Mouse (Mus musculus): ENCODE data around the gene Iqch. TPM values are rescaled to one million over a fixed set of nuclear protein-coding genes. Genes with fewer than 3 reads are reported as not detected.

The Iqch gene
- total and polyA plus RNA-seq, 2 experiments: 0.06 to 0.28 TPM

DNA sequence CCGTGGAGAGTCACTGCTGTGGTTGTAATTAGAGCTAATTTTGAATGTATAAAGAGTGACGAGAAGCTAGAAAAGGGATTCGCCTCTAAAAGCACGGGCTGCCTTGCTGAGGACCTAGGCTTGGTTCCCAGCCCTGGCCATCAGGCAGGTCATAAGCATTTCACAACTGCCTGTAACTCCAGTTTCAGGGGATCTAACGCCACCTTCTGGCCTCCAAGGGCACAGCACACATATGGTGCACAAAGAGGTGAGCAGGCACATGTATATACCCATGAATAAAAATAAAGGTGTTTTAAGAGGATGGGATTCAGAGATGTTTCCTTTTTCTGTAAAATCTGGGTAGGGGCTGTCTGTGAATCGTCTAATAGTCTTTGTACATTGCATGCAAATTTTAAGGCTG, 7.9 kb upstream of the Iqch start:
- Histone ChIP-seq H3K27ac (replicated peaks; ENCODE audit: insufficient read depth, low read depth, low read length) (no peak overlapping the region), H3K27me3 (ENCODE audit: control insufficient read depth, insufficient read depth, low read length) (no peaks in the 10 kb centered on the region), H3K36me3 (ENCODE audit: control insufficient read depth, insufficient read depth, low read length) (no peaks in the 10 kb centered on the region), H3K4me3 (ENCODE audit: insufficient read depth, low read depth, low read length) (no peak overlapping the region), H3K79me2 (ENCODE audit: control insufficient read depth, insufficient read depth, low read length) (peaks cover 31% of the 10 kb centered on the region), H3K9ac (ENCODE audit: low read depth, low read length) (no peak overlapping the region), H3K4me1 (ENCODE audit: control insufficient read depth, insufficient read depth, low read length) (peaks cover 27% of the 10 kb centered on the region)
- TF ChIP-seq POLR2A (IDR thresholded peaks at IDR 0.05; ENCODE audit: extremely low read depth, insufficient read depth, low read length) (no peak), CTCF (IDR thresholded peaks at IDR 0.05; ENCODE audit: low read depth, low read length) (peak; percentile 20; the same call in 1 of the 2 replicates)
- DNase-seq (ENCODE audit: extremely low read depth, low read depth, low spot score): no peak
- 87% methylated on average over 6 of the region's 6 CpGs for WGBS

DNA sequence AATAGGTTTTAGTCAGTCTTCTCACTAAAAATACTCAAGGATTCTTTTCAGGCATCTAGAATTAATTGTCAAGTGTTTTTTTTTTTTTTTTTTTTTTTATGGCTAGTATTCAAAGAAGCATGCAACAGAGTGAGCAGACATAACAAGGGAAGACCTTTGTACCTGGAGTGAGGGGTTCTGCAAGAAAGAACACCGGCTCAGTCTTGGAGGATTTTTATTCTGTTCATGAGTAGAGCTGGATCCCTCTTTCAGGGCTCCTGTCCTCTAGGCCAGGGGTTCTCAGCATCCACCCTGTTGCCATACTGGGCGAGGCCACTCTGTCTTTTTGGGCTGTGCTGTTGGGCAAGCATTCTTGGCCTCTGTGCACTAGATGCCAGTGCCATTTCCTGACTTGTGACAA, 7.5 kb upstream of the Iqch start:
- Histone ChIP-seq H3K27me3 (ENCODE audit: control insufficient read depth, insufficient read depth, low read length) (no peaks in the 10 kb centered on the region), H3K4me1 (ENCODE audit: control insufficient read depth, insufficient read depth, low read length) (peaks cover 25% of the 10 kb centered on the region), H3K79me2 (ENCODE audit: control insufficient read depth, insufficient read depth, low read length) (peaks cover 30% of the 10 kb centered on the region), H3K9ac (ENCODE audit: low read depth, low read length) (no peak overlapping the region), H3K4me3 (ENCODE audit: insufficient read depth, low read depth, low read length) (no peak overlapping the region), H3K27ac (replicated peaks; ENCODE audit: insufficient read depth, low read depth, low read length) (no peak overlapping the region), H3K36me3 (ENCODE audit: control insufficient read depth, insufficient read depth, low read length) (no peaks in the 10 kb centered on the region)
- TF ChIP-seq CTCF (IDR thresholded peaks at IDR 0.05; ENCODE audit: low read depth, low read length): no peak
- TF ChIP-seq POLR2A (IDR thresholded peaks at IDR 0.05; ENCODE audit: extremely low read depth, insufficient read depth, low read length): no peak
- 78% methylated on average over 2 of the region's 2 CpGs for WGBS
- DNase-seq (ENCODE audit: extremely low read depth, low read depth, low spot score): peak; percentile 49

DNA sequence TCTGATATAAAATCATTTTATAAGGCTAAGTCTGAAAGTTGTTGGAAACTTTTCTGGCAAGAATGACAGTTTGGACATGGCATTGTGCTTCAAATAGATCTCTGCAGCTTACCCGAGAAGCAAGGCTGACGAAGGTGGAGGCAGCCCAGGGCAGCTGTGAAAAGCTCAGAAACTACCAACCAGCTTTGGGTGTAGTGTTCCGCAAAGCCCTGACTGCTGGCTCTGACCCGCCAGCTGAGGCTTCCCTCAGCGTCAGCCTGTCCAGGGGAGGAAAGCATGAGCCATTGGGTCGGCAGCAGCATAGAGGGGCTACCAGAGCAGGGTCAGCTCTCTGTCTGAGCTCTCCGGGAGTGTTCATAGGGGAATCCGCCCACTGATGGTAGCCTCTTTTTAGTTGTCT, 7.0 kb upstream of the Iqch start:
- H3K9ac ChIP-seq (ENCODE audit: low read depth, low read length): no peak overlapping the region
- peaks cover 24% of the 10 kb centered on the region for H3K4me1 ChIP-seq (ENCODE audit: control insufficient read depth, insufficient read depth, low read length)
- no peaks in the 10 kb centered on the region for H3K36me3 ChIP-seq (ENCODE audit: control insufficient read depth, insufficient read depth, low read length)
- DNase-seq (ENCODE audit: extremely low read depth, low read depth, low spot score): no peak
- no peak for TF ChIP-seq POLR2A (IDR thresholded peaks at IDR 0.05; ENCODE audit: extremely low read depth, insufficient read depth, low read length)
- no peak for TF ChIP-seq CTCF (IDR thresholded peaks at IDR 0.05; ENCODE audit: low read depth, low read length)
- 88% methylated on average over 8 of the region's 8 CpGs for WGBS
- no peaks in the 10 kb centered on the region for H3K27me3 ChIP-seq (ENCODE audit: control insufficient read depth, insufficient read depth, low read length)
- H3K79me2 ChIP-seq (ENCODE audit: control insufficient read depth, insufficient read depth, low read length): peaks cover 29% of the 10 kb centered on the region
- H3K27ac ChIP-seq (replicated peaks; ENCODE audit: insufficient read depth, low read depth, low read length): no peak overlapping the region
- no peak overlapping the region for H3K4me3 ChIP-seq (ENCODE audit: insufficient read depth, low read depth, low read length)

DNA sequence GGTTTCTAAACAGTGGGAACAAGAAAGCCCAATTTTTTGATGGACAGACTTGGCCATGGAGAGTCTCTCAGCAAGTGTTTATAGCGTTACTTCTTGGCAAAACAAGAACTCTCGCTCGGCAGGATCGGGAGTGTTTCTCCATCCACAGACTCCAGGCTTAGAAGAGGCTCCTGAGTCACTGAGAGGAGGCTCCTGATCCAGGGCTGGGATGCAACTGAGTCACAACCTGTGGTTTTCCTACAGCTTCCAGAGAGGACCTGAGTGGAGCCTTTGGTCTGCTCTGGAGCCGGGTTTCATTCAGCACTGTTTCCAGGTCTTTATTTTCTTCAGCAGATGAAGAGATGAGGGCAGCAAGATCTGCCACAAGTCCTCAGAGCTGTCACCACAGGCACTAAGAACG, 5.7 kb upstream of the Iqch start:
- Histone ChIP-seq H3K36me3 (ENCODE audit: control insufficient read depth, insufficient read depth, low read length) (no peaks in the 10 kb centered on the region), H3K27ac (replicated peaks; ENCODE audit: insufficient read depth, low read depth, low read length) (no peak overlapping the region), H3K9ac (ENCODE audit: low read depth, low read length) (no peak overlapping the region), H3K4me1 (ENCODE audit: control insufficient read depth, insufficient read depth, low read length) (peaks cover 25% of the 10 kb centered on the region), H3K27me3 (ENCODE audit: control insufficient read depth, insufficient read depth, low read length) (no peaks in the 10 kb centered on the region), H3K79me2 (ENCODE audit: control insufficient read depth, insufficient read depth, low read length) (peaks cover 42% of the 10 kb centered on the region), H3K4me3 (ENCODE audit: insufficient read depth, low read depth, low read length) (no peak overlapping the region)
- TF ChIP-seq CTCF (IDR thresholded peaks at IDR 0.05; ENCODE audit: low read depth, low read length): no peak
- TF ChIP-seq POLR2A (IDR thresholded peaks at IDR 0.05; ENCODE audit: extremely low read depth, insufficient read depth, low read length): no peak
- WGBS: 91% methylated on average over 6 of the region's 6 CpGs
- DNase-seq (ENCODE audit: extremely low read depth, low read depth, low spot score): no peak

DNA sequence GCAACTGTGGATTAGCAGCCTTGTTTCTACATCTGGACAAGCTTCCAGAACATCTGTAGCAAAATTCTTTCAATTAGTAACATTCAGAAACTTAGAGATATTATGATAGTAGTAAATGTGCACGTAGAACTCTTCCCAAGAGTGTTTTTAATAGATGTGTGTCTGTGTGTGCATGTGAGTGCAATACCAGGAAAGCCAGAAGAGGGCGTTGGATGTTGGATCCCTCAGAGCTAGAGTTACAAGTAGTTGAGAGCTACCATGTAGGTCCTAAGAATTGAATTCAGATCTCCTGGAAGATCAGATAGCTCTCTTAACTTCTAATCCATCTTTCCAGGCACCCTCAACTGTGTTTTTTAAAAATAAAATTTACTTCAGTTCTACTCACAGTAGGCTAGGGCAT, 4.3 kb upstream of the Iqch start:
- WGBS: 74% methylated on average over 2 of the region's 2 CpGs
- TF ChIP-seq POLR2A (IDR thresholded peaks at IDR 0.05; ENCODE audit: extremely low read depth, insufficient read depth, low read length) (no peak), CTCF (IDR thresholded peaks at IDR 0.05; ENCODE audit: low read depth, low read length) (no peak)
- H3K4me1 ChIP-seq (ENCODE audit: control insufficient read depth, insufficient read depth, low read length): peaks cover 13% of the 10 kb centered on the region
- peaks cover 47% of the 10 kb centered on the region for H3K79me2 ChIP-seq (ENCODE audit: control insufficient read depth, insufficient read depth, low read length)
- no peak for DNase-seq (ENCODE audit: extremely low read depth, low read depth, low spot score)
- no peaks in the 10 kb centered on the region for H3K36me3 ChIP-seq (ENCODE audit: control insufficient read depth, insufficient read depth, low read length)
- no peak overlapping the region for H3K27ac ChIP-seq (replicated peaks; ENCODE audit: insufficient read depth, low read depth, low read length)
- H3K9ac ChIP-seq (ENCODE audit: low read depth, low read length): no peak overlapping the region
- no peaks in the 10 kb centered on the region for H3K27me3 ChIP-seq (ENCODE audit: control insufficient read depth, insufficient read depth, low read length)
- H3K4me3 ChIP-seq (ENCODE audit: insufficient read depth, low read depth, low read length): no peak overlapping the region

DNA sequence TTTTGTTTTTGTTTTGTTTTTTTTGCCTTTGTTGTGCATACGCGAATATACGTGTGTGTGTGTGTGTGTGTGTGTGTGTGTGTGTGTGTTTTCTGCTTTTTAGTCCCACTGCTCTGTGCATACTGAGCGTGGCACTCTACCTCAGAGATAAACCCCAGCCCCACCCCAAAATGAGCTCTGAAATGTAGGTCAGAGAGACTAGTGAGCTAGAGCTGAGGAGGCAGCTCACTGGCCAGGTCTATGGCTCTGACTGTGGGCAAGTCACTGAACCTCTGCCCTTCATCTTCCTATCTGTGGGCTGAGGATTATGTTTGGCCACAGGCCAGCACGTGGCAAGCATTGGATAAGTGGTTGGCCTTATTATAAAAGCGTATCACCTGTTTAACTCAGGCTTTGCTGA, 1.6 kb upstream of the Iqch start:
- Histone ChIP-seq H3K79me2 (ENCODE audit: control insufficient read depth, insufficient read depth, low read length) (peaks cover 29% of the 10 kb centered on the region), H3K4me1 (ENCODE audit: control insufficient read depth, insufficient read depth, low read length) (peaks cover 11% of the 10 kb centered on the region), H3K4me3 (ENCODE audit: insufficient read depth, low read depth, low read length) (no peak overlapping the region; the same call in 1 of the 2 replicates), H3K36me3 (ENCODE audit: control insufficient read depth, insufficient read depth, low read length) (no peaks in the 10 kb centered on the region), H3K27ac (replicated peaks; ENCODE audit: insufficient read depth, low read depth, low read length) (0 out of 2 replicates have a peak overlapping the region, but pooled peaks have one; percentile 5), H3K27me3 (ENCODE audit: control insufficient read depth, insufficient read depth, low read length) (no peaks in the 10 kb centered on the region), H3K9ac (ENCODE audit: low read depth, low read length) (peak overlapping the region; percentile 45; the same call in 1 of the 2 replicates)
- no peak for TF ChIP-seq POLR2A (IDR thresholded peaks at IDR 0.05; ENCODE audit: extremely low read depth, insufficient read depth, low read length)
- no peak for TF ChIP-seq CTCF (IDR thresholded peaks at IDR 0.05; ENCODE audit: low read depth, low read length)
- peak; percentile 69 for DNase-seq (ENCODE audit: extremely low read depth, low read depth, low spot score)
- 29% methylated on average over 6 of the region's 6 CpGs for WGBS

Data from liver, adult 2 months (tissue).